Mouse (Mus musculus) spleen, adult 18-20 months (tissue): ENCODE data around the gene Zbtb16.

Source experiments
- DNase-seq, 2 experiments: peaks; one replicate each; pipeline ENCODE4 v3.0.0; 2022; ENCODE audit warnings: mixed read lengths in 2 of 2

Gene Zbtb16

GRCm38 (mm10) chr9:48824533-48825130 is 11.4 kb downstream of the Zbtb16 start:
- DNase-seq: no peak

GRCm38 (mm10) chr9:48823851-48824250 is 12.2 kb downstream of the Zbtb16 start:
- DNase-seq: no peak

- no peak for DNase-seq
Observed at GRCm38 (mm10) chr9:48823319-48823705, 12.7 kb downstream of the Zbtb16 start.

GRCm38 (mm10) chr9:48822586-48823318 is 13.3 kb downstream of the Zbtb16 start:
- DNase-seq: no peak

GRCm38 (mm10) chr9:48821916-48822585 is 14.0 kb downstream of the Zbtb16 start:
- DNase-seq: no peak

- no peak for DNase-seq
Observed at GRCm38 (mm10) chr9:48821431-48821830, 14.6 kb downstream of the Zbtb16 start.

- no peak for DNase-seq
Observed at GRCm38 (mm10) chr9:48820791-48821190, 15.2 kb downstream of the Zbtb16 start.

GRCm38 (mm10) chr9:48819695-48820094 is 16.3 kb downstream of the Zbtb16 start:
- no peak for DNase-seq

- no peak for DNase-seq
Observed at GRCm38 (mm10) chr9:48819137-48819536, 16.9 kb downstream of the Zbtb16 start.

- DNase-seq: no peak
Observed at GRCm38 (mm10) chr9:48817907-48818306, 18.1 kb downstream of the Zbtb16 start.

GRCm38 (mm10) chr9:48817399-48817793 is 18.6 kb downstream of the Zbtb16 start:
- DNase-seq: no peak

GRCm38 (mm10) chr9:48816678-48817398 is 19.2 kb downstream of the Zbtb16 start:
- DNase-seq: no peak

- no peak for DNase-seq
Observed at GRCm38 (mm10) chr9:48816157-48816556, 19.9 kb downstream of the Zbtb16 start.

GRCm38 (mm10) chr9:48814881-48815495 is 21.0 kb downstream of the Zbtb16 start:
- DNase-seq: no peak

- DNase-seq: no peak
Observed at GRCm38 (mm10) chr9:48813960-48814880, 21.8 kb downstream of the Zbtb16 start.

- DNase-seq: no peak
Observed at GRCm38 (mm10) chr9:48812352-48812751, 23.7 kb downstream of the Zbtb16 start.

- DNase-seq: no peak
Observed at GRCm38 (mm10) chr9:48806591-48806990, 29.4 kb downstream of the Zbtb16 start.

- DNase-seq: no peak
Observed at GRCm38 (mm10) chr9:48805850-48806249, 30.2 kb downstream of the Zbtb16 start.

GRCm38 (mm10) chr9:48804509-48804908 is 31.5 kb downstream of the Zbtb16 start:
- no peak for DNase-seq

- no peak for DNase-seq
Observed at GRCm38 (mm10) chr9:48803460-48804240, 32.4 kb downstream of the Zbtb16 start.

GRCm38 (mm10) chr9:48802374-48802773 is 33.6 kb downstream of the Zbtb16 start:
- no peak for DNase-seq
